Mouse (Mus musculus): ENCODE data around the gene Armt1.

GRCm38 (mm10) chr10:4435416-4435815 lies 3.1 kb downstream of the Armt1 start:
- no peak for TF ChIP-seq CTCF (IDR thresholded peaks at IDR 0.05; ENCODE audit: low read depth, low read length)
- no peak for TF ChIP-seq GATA2 (IDR thresholded peaks at IDR 0.05; ENCODE audit: borderline replicate concordance, low read depth, low read length)

All from G1E (cell line).